Mouse (Mus musculus) ES-E14 (cell line): ENCODE results near the gene Snapc5.

Source experiments
- CHD2 ChIP-seq: IDR thresholded peaks from 2 replicates; pipeline ENCODE4 v1.6.1; 2014; ENCODE audit warnings: mild to moderate bottlenecking, low read depth, low read length, inconsistent platforms
- HCFC1 ChIP-seq: IDR thresholded peaks from 2 replicates; pipeline ENCODE4 v1.6.1; 2012; ENCODE audit warnings: low read length, inconsistent platforms, borderline replicate concordance; ENCODE audit not compliant: insufficient read depth
- ZC3H11A ChIP-seq: IDR thresholded peaks from 2 replicates; pipeline ENCODE4 v1.6.1; 2012; ENCODE audit warnings: low read depth, mild to moderate bottlenecking, inconsistent platforms, low read length, borderline replicate concordance
- ZNF384 ChIP-seq: IDR thresholded peaks from 2 replicates; pipeline ENCODE4 v1.6.1; 2012; ENCODE audit warnings: low read depth, low read length, inconsistent platforms

DNA sequence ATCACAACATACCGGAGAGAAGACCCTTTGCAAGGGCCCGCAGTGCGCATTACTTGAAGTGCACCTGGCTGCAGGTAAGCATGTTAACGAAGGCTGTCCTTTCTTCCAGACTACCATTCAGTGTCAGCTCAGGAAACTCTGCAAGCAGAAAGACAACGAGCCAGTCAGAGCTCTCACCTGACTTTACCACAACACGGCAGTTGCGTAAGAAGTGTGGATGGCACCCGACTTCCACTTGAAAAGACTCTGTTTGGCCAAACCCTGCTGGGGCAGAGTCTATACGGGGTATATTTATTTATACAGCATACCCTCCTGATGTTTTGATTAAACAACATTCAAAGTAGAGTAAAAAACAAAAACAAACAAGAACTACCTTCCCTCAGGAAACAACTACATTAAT is 39.2 kb upstream of the Snapc5 start:
- TF ChIP-seq ZNF384 (no peak), ZC3H11A (no peak), HCFC1 (no peak), CHD2 (no peak)
